Mouse (Mus musculus) left cerebral cortex, postnatal 10 days (tissue): Measurements from ENCODE around the gene 5430402E10Rik. TPM values are rescaled to one million over a fixed set of nuclear protein-coding genes. Genes with fewer than 3 reads are reported as not detected.
"Not testable (repeated sequence)": the region's sequence is repeated elsewhere in the genome, so short reads cannot be mapped to it uniquely, and the experiment has no call there.

Experiments
- DNase-seq, 2 experiments: peaks; one replicate each; pipeline ENCODE4 v3.0.0; 2021 to 2022; ENCODE audit warnings: low spot score in 2 of 2, mixed read lengths in 1 of 2; ENCODE audit errors: extremely low spot score in 1 of 2
- intact Hi-C: fragments of 180-260 bp; cut with DNase I; formaldehyde crosslinking; loops from one replicate; pipeline ENCODE4 v1.15.1; 2025
- total RNA-seq, 2 experiments: library from RNA; stranded (reverse); gene quantifications; 2 replicates each; pipeline ENCODE4 v1.2.3; 2021

5430402E10Rik gene
- not detected for total RNA-seq

GRCm38 (mm10) chrX:77924962-77925361 lies at the start of gene 5430402E10Rik:
5430402E10Rik (minus strand) TSS chrX:77925062.
- DNase-seq, intact Hi-C loops: not testable (repeated sequence)

- DNase-seq, intact Hi-C loops: not testable (repeated sequence)
These were observed 44.8 kb downstream of the 5430402E10Rik start for GRCm38 (mm10) chrX:77880033-77880432.

Other genes starting within 250 kb of the 5430402E10Rik start
- gene Prkx, start 128.8 kb downstream of the 5430402E10Rik start, total RNA-seq = 10 to 100 TPM; 11.6 to 12.1 TPM
- not detected for gene Pbsn, start 71.4 kb downstream of the 5430402E10Rik start, total RNA-seq
- gene Gm14744, start 60.3 kb downstream of the 5430402E10Rik start, total RNA-seq = not detected
- not detected for gene Obp1a, start 166.3 kb upstream of the 5430402E10Rik start, total RNA-seq
- not detected for gene Gm5938, start 200.4 kb upstream of the 5430402E10Rik start, total RNA-seq